Mouse (Mus musculus): Measurements from ENCODE around the gene Gm5416. TPM values are rescaled to one million over a fixed set of nuclear protein-coding genes. Genes with fewer than 3 reads are reported as not detected.
"Not testable (repeated sequence)": the region's sequence is repeated elsewhere in the genome, so short reads cannot be mapped to it uniquely, and the experiment has no call there.

Gm5416 gene
- polyA plus RNA-seq, 1 experiment from 2014 or later = not detected

DNA sequence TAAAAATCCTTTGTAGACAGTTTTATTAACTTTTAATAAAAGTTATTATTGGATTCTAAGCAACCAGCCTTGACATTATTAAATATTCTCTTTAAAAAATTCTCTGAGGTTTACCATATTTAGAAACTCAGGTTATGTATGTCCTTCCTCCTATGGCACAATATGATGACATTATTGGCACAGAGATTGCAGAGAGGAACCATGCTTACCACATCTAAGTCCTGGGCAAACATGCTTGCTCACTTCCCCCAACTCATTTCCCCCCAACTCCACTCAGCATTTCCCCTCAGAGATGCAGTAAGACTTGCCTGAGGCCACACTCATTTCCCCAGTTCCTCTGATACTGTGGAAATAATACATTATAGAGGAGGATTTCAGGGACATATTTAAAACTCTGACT is 50.4 kb downstream of the Gm5416 start:
- not testable (repeated sequence) for ATAC-seq (replicated peaks; ENCODE audit: low FRiP score); H3K4me2 ChIP-seq (ENCODE audit: low read depth, low read length, severe bottlenecking); H3K27me3 ChIP-seq (ENCODE audit: control insufficient read depth, insufficient read depth, low read length); H3K27ac ChIP-seq (ENCODE audit: low read depth, low read length); H3K4me3 ChIP-seq (ENCODE audit: low read depth, low read length); H3K9me3 ChIP-seq (ENCODE audit: control insufficient read depth, low read length); DNase-seq (ENCODE audit: low spot score); H3K36me3 ChIP-seq (ENCODE audit: control insufficient read depth, insufficient read depth, low read length); H3K4me1 ChIP-seq (replicated peaks; ENCODE audit: control insufficient read depth, insufficient read depth, low read length); H3K9ac ChIP-seq (ENCODE audit: low read length)

Other genes starting within 250 kb of the Gm5416 start
- gene Kpna1, start 231.7 kb upstream of the Gm5416 start, polyA plus RNA-seq (2014; fragmentation: Nextera tagmentation; extraction: Ambion mirVana) = 84.9 and 86.5 TPM in 2 replicates
- 11.6 and 12.5 TPM in 2 replicates for gene Wdr5b, start 169.2 kb upstream of the Gm5416 start, polyA plus RNA-seq (2014; fragmentation: Nextera tagmentation; extraction: Ambion mirVana)
- gene Fam162a, start 138.8 kb upstream of the Gm5416 start, polyA plus RNA-seq (2014; fragmentation: Nextera tagmentation; extraction: Ambion mirVana) = 307 and 308 TPM in 2 replicates
- gene Ccdc58, start 138.7 kb upstream of the Gm5416 start, polyA plus RNA-seq (2014; fragmentation: Nextera tagmentation; extraction: Ambion mirVana) = 86.6 and 93.6 TPM in 2 replicates
- gene Csta1, start 79.2 kb upstream of the Gm5416 start, polyA plus RNA-seq (2014; fragmentation: Nextera tagmentation; extraction: Ambion mirVana) = not detected in 2 replicates
- gene Stfa2l1, start 53.6 kb upstream of the Gm5416 start, polyA plus RNA-seq (2014; fragmentation: Nextera tagmentation; extraction: Ambion mirVana) = 0.90 TPM in 1 of 2 replicates, not detected in the other
- gene Gm5483, start 26.2 kb upstream of the Gm5416 start, polyA plus RNA-seq (2014; fragmentation: Nextera tagmentation; extraction: Ambion mirVana) = 1.5 TPM in 1 of 2 replicates, not detected in the other
- gene 2010005H15Rik, start 11.1 kb downstream of the Gm5416 start, polyA plus RNA-seq (2014; fragmentation: Nextera tagmentation; extraction: Ambion mirVana) = not detected in 2 replicates
- gene Stfa1, start 66.5 kb downstream of the Gm5416 start, polyA plus RNA-seq (2014; fragmentation: Nextera tagmentation; extraction: Ambion mirVana) = 1.9 TPM in 1 of 2 replicates, not detected in the other
- not detected in 2 replicates for gene BC117090, start 123.9 kb downstream of the Gm5416 start, polyA plus RNA-seq (2014; fragmentation: Nextera tagmentation; extraction: Ambion mirVana)
- gene BC100530, start 157.3 kb downstream of the Gm5416 start, polyA plus RNA-seq (2014; fragmentation: Nextera tagmentation; extraction: Ambion mirVana) = 1.3 and 1.7 TPM in 2 replicates
- gene Stfa2, start 198.1 kb downstream of the Gm5416 start, polyA plus RNA-seq (2014; fragmentation: Nextera tagmentation; extraction: Ambion mirVana) = not detected in 2 replicates
- gene Stfa3, start 245.0 kb downstream of the Gm5416 start, polyA plus RNA-seq (2014; fragmentation: Nextera tagmentation; extraction: Ambion mirVana) = not detected in 2 replicates